Mouse (Mus musculus): ENCODE results near the gene Cep162. TPM values are rescaled to one million over a fixed set of nuclear protein-coding genes. Genes with fewer than 3 reads are reported as not detected.

Gene Cep162
- polyA plus RNA-seq (2015; fragmentation: Nextera tagmentation; extraction: Ambion mirVana) = 3.2 and 3.6 TPM in 2 replicates

GRCm38 (mm10) chr9:87254903-87255695 lies at the start of gene Cep162:
Gene Cep162, minus strand, starts transcription at chr9:87255536.
- peak; percentile 88 for DNase-seq (ENCODE audit: low spot score)

- no peak for DNase-seq (ENCODE audit: low spot score)
These were observed 47.9 kb upstream of the Cep162 start for GRCm38 (mm10) chr9:87303196-87303595.

- DNase-seq (ENCODE audit: low spot score) = no peak
These were observed 43.6 kb upstream of the Cep162 start for GRCm38 (mm10) chr9:87298900-87299299.

GRCm38 (mm10) chr9:87297522-87297921 lies 42.2 kb upstream of the Cep162 start:
- DNase-seq (ENCODE audit: low spot score) = no peak

- no peak for DNase-seq (ENCODE audit: low spot score)
These were observed 327 bp upstream of the Cep162 start for GRCm38 (mm10) chr9:87255696-87256030.

GRCm38 (mm10) chr9:87248118-87248517 lies 7.2 kb downstream of the Cep162 start:
- DNase-seq (ENCODE audit: low spot score) = peak; percentile 9

- no peak for DNase-seq (ENCODE audit: low spot score)
These were observed 7.7 kb downstream of the Cep162 start for GRCm38 (mm10) chr9:87247678-87248077.

- no peak for DNase-seq (ENCODE audit: low spot score)
These were observed 42.1 kb downstream of the Cep162 start for GRCm38 (mm10) chr9:87213204-87213603.

- DNase-seq (ENCODE audit: low spot score) = no peak
These were observed 44.5 kb downstream of the Cep162 start for GRCm38 (mm10) chr9:87210830-87211339.

- no peak for DNase-seq (ENCODE audit: low spot score)
These were observed 52.9 kb downstream of the Cep162 start for GRCm38 (mm10) chr9:87202431-87202830.

- DNase-seq (ENCODE audit: low spot score) = no peak
These were observed 54.4 kb downstream of the Cep162 start for GRCm38 (mm10) chr9:87200919-87201318.

- DNase-seq (ENCODE audit: low spot score) = no peak
These were observed 54.9 kb downstream of the Cep162 start for GRCm38 (mm10) chr9:87200426-87200825.

GRCm38 (mm10) chr9:87198036-87198435 lies 57.3 kb downstream of the Cep162 start:
- DNase-seq (ENCODE audit: low spot score) = no peak

GRCm38 (mm10) chr9:87197277-87197676 lies 58.1 kb downstream of the Cep162 start:
- no peak for DNase-seq (ENCODE audit: low spot score)

GRCm38 (mm10) chr9:87193721-87194120 lies 61.6 kb downstream of the Cep162 start:
- DNase-seq (ENCODE audit: low spot score) = no peak

GRCm38 (mm10) chr9:87187336-87187735 lies 68.0 kb downstream of the Cep162 start:
- DNase-seq (ENCODE audit: low spot score) = no peak

GRCm38 (mm10) chr9:87182231-87182630 lies 73.1 kb downstream of the Cep162 start:
- DNase-seq (ENCODE audit: low spot score) = no peak

GRCm38 (mm10) chr9:87178534-87178933 lies 76.8 kb downstream of the Cep162 start:
- no peak for DNase-seq (ENCODE audit: low spot score)

- no peak for DNase-seq (ENCODE audit: low spot score)
These were observed 83.8 kb downstream of the Cep162 start for GRCm38 (mm10) chr9:87171517-87171916.

- no peak for DNase-seq (ENCODE audit: low spot score)
These were observed 84.4 kb downstream of the Cep162 start for GRCm38 (mm10) chr9:87170891-87171290.

GRCm38 (mm10) chr9:87169144-87169543 lies 86.2 kb downstream of the Cep162 start:
- DNase-seq (ENCODE audit: low spot score) = no peak

- DNase-seq (ENCODE audit: low spot score) = no peak
These were observed 87.3 kb downstream of the Cep162 start for GRCm38 (mm10) chr9:87168051-87168450.

All from thymus, postnatal 0 days (tissue).